Mouse (Mus musculus) frontal cortex, adult (tissue): Measurements from ENCODE around the gene Alg14.

Experiments used
- ATAC-seq: cut with Nextera tagmentation; 2 replicates; pipeline ENCODE4 v1.9.2; 2017; ENCODE audit warnings: mild to moderate bottlenecking, moderate library complexity, mixed read lengths; ENCODE audit not compliant: low TSS enrichment

Gene Alg14

DNA sequence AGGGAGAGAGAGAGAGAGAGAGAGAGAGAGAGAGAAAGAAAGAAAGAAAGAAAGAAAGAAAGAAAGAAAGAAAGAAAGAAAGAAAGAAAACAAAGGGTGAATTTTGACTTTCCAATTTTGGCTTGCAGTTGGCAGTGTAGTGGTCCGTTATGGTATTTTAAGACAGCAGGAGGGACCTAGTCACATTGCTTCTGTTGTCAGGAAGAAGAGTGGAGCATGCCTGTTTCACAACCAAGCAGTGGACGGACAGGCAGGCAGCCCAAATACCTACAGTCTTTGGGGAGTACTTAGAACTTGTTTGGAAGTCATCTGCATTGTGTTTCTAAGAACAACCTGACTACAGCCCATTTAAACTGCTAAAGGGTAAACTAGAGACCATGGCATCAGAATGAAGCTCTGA, 47.1 kb downstream of the Alg14 start:
- ATAC-seq, result no peak

DNA sequence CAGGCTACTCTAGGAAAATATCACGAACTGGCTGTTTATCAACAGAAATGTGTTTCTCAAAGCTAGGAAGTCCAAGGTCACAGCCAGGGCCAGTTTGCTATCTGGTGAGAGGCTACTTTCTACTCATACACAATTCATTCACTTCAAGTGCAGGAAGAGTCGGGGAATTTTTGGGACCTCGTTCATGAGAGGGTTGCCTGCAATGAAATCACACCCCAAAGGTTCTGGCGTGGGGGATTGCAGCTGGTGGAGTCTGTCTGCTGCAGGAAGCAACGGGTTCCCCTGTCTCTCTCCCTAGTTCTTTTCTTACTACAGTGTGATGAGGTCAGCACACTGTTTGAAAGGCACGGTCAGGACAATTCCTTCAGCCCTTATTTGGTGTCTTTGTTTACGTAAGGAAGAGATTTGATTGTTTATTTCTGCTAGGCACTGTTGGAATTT, 48.8 kb downstream of the Alg14 start:
- ATAC-seq, result no peak

DNA sequence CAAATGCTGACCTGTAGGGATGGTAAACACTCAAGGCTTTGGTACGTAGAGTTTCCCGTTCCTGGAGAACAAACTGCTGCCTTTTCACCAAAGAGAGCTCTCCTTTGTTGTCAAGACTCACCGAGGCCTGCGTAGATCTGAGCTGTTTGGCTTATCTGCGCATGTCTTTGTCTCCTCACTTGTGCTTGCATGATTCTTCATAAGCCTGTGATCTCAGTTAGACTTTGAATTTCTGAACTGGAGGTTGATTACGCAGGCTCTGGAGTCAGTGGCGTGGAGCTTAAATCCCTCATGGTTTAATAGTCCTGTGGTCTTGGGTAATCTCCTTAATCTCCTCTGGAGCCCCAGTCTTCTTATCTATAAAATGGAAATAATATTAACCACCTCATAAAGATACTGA, 51.7 kb downstream of the Alg14 start:
- ATAC-seq, result no peak

DNA sequence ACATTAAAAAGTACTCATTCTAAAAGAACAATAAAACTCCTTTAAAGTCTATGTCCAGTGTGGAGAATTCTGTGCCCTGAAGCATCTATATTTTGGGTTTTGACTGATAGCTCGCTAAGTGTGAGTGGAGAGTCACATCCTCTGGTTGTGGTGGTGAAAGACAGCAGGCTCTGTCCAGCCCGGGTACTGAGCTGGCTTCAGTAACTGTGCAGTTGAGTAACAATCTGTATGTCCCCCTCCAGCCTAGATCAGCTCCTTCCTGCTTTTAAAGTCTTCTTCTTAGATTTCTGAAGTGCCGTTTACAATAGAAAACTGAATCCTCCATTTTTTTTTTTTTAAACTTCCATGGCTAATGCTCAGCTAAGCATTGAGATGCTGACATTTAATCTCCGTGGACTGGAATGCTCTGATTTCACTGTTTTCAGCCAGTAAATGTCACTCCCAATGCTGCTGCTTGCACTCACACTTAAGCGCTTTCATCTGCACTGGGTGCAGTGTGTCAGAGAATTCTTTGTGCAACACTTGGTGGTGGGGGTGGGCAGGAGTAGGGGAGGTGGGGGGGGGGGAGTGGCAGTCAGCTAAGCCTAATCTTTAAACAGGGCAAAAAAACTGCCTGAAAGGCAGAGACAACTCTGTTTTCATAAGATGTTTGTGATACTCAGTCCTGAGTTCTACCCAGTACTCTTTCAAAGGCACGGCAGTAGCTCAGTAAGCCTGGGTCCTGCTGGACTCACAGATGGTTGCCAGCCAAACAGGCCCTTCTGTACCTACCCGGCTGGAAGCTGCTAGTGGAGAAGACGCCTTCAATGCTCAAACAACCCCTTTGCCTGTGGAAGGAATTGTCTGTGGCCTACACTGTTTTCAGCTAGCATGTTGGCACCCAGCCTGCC, 52.7 kb downstream of the Alg14 start:
- no peak for ATAC-seq

DNA sequence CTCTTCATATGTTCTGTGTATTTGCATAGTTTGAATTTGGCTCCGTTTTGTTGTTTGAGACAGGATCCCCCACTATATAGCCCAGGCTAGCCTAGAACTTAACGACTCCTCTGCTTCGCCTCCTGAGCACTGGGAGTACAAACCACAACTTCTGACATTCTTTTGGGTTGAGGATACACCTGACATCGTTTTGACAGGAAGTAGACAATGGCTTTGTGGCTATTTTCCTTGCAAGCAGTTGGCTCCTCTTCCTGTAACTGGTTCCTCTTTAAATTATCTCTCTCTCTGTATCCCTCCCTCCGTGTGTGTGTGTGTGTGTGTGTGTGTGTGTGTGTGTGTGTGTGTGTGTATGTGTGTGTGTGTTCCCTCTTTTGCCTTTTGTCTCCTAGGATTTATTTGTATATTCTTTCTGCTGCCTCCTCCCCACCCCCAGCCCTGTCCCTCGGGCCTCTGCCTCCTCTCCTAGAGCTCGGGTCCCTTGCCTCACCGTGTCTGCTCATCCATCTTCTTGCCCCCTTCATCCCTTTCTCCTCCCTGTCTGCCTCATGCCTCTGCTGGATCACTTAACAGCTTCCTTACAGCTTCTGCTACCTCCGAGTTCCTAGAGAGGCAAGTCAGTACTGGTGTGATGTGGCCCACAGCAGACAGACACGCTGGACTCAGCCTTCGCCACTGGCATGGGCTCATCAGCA, 53.5 kb downstream of the Alg14 start:
- ATAC-seq, result no peak

DNA sequence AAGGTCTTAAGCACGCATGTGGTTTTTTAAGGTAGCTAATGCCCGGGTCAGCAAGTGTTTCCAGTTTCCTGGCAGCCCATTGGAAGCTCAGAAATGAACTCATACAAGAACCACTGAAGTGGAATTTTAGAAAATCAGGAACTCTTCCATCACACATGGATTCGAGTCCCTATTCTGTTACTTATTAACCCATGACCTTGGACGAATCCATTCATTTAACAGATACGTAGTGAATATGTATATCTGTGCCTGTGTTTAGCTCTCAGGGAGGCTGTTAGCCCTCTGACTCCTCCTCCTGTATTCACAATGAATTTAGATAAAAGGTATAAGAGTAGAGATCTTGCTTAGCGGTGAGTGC, 54.0 kb downstream of the Alg14 start:
- ATAC-seq, result no peak

DNA sequence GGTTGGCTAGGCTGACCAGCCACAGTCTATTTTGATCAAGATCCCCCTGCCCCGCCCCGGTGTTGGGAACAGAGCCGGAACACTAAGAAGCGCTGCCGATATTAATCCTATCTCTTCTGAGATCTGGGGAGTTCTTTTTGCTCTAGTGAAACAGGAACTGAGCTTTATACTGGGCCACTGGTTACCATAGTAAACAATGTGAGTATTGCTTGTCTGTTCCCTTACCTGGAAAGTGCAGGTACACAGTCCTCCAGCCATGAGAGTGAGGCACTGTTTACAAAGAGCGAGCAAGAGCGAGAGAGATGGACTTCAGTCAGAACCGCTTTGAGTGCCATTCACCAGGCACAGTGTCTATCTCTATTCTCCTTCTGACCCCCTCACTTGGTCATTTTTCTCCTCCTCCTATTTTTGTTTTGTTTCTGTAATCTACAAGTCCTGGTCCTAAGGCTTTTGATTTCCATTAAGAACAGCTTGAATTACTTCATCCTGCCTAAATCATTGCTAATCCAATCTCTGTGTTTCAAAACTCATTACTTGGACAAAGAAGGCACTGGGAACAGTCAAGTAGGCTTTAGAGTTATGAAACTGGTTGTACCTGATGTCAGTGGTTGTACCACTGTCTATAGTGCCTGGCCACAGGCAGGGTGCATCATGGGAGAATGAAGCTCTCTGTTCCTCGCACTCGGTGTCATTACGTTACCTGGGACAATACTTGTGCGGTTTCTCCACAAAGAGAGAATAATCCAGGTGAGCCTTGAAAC, 55.1 kb downstream of the Alg14 start:
- no peak for ATAC-seq

DNA sequence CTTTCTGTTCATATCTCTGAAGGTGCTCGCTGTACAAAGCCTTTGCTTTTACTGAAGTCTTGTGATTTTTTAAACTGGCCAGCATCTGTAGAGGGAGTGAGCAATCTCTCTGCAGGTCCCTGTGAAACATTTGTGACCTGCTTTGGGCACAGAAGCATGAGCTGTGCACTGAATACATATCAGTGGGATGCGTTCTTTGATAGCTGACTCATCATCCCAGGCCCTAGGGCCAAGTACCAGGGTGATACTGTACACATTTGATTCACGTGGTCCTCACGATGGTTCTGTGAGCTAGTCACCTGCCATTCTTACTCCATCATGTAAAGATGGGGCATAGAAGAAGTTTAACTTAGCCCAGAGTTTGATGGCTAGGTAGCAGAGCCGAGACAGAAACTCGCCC, 57.2 kb downstream of the Alg14 start:
- no peak; the same call in none of the 2 replicates for ATAC-seq

DNA sequence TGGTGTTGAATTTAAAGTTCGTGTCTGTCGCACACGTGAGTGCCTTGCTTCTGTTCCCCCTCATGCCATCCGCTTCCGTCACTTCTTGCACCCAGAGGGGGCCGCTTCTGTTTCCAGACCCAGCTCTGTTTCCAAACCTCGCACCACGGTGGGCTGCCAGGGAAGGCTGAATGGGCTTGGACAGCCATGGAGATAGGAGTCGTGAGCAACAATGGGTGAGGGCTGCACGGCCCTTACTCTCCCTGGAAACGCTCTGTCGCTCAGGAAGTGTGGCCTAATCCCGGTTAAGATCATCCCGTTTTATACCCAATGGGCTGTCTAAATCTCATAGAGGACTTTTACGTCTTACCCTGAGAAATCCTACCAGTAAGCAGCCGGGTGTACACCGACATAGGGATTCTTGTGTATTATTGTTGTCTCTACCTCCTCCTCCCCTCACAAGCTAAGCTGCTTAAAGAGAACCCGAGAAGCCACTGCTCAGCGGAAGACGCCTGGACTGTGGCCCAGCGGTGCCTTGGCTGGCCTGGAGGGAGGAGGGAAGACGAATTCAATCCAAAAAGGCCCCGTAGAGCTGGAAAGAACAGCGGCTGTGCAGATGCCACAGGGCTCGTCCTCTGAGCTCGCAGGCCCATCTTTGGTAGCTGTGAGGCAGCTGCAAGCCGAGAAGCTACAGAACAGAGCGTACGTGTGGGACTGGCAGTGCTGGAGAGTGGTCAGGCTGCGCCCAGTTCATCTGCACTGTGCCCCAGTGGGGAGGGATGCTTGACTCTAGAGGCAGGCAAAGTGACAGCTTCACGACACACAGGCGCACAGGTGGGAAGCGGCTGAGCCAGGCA, 58.0 kb downstream of the Alg14 start:
- ATAC-seq, result peak; percentile 60

DNA sequence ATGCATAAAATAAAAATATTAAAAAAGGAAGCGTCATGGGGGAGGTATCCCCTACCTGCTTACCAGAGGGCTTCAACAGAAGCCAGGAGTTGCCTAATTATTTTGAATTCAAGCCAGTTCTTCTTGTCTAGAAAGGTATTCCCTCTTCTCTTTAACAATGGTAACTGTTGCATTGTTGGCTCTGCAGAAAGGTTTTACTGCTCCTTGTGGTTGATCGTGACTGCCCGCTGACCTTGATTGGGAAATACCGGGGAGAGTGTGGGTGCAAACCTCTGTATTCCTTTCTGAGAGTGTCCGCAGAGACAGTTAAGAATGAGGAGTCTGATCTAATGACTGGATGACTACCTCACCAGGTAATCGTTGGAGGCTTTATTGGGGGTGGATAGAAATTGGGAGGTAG, 59.7 kb downstream of the Alg14 start:
- ATAC-seq, result no peak

DNA sequence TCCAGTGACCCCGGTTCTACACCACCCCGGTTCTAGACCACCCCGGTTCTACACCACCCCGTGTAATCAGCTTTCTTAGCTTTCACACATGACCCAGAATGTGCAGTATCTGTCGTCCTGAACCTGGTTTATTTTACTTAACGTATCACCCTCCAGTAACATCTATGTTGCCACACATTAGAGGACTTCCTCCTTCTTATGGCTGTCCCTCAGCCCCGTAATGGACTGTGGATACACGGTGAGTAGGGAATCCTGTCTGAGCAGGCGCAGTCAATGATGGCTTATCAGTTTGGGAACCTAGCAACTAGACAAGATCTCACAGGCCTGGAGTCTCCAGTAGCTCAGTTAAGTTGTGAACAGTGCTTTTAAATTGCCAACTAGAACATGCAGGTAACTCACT, 62.7 kb downstream of the Alg14 start:
- ATAC-seq, result no peak

DNA sequence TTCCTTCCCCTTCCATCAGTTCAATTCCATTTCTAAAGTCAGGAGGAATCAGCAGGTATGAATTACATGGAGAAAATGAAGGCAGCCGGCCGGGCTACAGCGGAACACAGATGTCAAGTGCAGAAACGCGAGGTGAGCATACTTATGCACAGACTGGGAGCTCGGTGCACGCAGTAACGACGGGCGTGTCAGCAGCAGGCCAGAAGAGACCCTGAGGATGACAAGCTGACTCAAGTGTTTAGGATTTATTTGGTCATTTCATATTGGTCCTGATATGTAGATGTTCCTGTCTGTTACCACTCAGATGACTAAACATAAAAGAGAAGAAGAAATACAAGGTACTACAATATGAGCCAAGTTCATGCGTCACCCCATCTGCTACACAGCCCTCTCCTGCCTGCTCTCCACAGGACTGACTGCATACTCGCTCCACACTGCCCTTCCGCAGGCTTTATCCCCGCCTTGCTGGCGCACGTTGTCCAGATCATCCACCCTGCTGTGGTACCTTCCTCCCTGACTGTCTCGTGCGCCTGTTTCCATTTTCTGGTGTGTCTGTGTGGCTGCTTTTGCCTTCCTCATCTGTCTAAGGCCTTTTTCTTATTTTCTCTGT, 63.4 kb downstream of the Alg14 start:
- peak; percentile 65 for ATAC-seq

DNA sequence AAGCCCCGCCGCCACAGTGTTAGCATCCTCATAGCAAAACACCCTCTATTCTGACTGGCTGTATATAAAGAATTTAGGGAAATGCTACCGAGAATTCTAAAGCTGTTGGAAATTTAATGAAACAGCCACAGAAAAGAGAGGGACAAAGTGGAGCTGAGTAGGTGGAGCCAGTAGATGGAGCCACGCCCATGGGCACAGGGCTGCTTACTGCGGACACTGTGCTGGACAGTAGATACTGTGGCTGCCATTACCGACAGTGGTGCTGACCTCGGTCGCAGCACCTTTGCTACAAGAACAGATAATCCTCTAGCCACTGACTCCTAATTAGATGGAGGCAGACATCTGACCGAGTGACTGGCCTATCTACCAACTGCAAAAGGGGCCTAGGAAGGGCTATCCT, 64.0 kb downstream of the Alg14 start:
- ATAC-seq, result no peak

DNA sequence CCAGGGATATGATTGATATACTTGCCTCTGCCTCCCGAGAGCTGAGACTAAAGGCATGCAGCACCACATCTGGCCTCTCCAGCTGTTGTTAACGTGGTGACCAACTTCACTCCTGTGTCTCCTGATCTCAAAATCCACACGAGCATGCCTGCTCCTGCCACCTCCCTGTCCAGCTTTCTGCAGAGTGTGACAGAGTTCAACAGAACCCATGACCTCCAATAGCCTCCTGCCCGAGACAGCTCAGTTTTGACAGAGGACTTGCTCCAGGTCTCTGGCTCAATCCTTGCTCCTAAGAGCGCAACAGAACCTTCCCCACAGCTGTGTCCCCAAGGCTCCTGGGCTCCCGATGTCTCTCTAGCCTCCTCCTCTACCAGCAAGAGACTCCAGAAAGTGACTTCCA, 64.5 kb downstream of the Alg14 start:
- no peak for ATAC-seq

DNA sequence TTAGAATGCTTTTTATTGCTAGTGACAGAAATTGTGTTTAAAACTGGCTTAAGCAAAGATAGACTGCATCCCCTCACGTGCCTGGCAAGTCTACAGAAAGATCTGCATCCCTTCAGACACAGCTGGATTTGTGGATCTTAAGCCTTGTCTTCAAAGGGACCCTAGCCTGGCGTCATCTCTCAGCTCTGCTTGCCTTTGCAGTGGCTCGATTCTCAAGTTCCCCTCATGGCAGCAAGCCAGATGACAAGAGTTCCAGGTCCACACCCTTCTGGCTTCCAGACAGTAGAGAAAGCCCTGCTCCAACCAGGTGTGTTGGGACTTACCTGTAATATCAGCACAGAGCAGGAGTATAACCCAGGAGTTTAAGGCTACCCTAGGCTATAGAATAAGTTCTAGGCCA, 65.5 kb downstream of the Alg14 start:
- no peak for ATAC-seq

DNA sequence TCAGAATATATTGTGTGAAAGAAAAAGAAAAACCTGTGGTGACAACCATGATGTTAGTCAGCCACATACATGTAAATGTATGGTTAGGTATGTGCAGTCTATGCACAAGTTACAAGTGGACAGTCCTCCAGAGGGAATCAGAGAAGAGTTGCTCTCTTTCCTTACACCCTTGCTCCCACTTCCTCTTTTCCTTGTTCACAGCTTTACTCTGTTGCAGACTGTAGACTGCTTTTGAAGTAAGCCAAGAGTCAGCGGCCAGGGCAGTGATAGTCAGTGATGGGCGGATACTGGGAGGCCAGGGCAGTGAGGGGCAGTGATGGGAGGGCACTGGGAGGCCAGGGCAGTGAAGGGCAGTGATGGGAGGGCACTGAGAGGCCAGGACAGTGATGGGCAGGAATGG, 66.7 kb downstream of the Alg14 start:
- no peak for ATAC-seq

DNA sequence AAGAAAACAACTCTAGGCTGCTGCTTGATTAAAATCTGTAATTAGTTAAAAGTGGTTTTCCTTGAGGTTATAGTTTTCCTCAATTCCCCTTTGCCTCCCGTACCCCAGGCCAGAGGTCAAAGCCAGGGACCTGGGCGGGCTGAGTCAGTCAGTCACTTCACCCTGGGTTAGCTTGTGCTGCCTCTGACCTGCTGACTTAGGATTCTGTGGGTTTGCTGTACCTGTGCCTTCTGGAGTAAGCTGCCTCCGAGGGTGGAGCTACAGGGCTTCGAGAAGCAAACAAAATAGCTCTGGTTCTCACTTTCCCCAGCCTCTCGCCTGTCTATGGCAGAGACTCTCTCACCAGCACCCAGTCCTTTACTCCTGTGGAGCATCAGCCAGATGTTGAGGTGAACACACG, 67.3 kb downstream of the Alg14 start:
- ATAC-seq, result no peak

DNA sequence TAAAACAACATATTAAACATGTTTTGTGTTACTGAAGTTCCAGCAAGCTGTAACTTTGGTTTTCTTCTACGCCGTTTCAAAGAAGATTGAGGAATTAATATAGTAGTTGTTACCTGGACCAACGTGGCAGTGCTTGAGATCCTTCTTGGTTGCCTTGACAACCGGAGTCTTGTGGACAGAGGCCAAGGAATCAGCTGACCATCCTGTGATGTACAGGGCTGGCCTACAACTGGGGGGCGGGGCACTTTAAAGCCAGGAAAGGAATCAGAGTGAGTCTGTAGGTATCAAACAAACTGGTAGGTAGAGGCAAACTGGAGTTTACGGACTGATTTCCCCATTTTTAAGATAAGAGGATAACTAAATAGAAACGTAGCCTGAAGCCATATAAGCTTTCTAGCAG, 67.7 kb downstream of the Alg14 start:
- no peak for ATAC-seq

DNA sequence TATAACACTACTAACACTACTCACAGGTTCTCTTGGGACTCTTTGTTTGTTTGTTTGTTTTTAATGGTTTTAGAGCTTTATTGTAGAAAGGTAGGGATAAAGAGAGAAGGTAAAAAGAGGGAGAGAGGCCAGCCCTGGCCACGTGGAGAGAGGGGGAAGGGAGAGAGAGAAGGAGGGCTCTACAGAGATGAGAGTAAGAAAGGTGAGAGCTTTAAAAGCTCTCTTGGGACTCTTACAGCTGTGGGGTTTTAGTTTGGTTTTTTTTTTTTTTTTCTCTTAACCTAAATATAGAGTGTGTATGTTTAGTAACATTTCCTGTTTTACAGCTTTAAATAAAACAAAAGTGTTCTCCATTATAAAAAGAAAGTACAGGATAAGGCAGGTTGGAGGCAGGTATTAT, 70.4 kb downstream of the Alg14 start:
- no peak for ATAC-seq

DNA sequence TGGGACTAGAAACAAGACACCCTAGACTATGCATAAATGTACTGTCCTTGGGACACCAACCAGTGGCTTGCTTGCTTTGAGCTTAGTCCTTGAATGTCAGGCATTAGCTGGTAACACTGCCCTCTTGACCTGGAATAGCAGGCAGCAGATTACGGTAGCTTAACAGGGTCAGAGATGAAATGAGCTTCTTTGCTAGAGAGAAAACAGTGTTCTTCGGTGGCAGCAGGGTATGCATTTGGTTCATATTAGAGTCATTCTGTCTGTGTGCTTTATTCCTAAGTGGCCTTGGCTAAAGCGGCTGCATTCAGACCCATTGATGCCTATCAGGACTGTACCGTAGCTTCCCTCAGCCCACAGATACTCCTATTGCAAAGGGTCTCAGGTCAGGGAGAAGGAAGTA, 72.8 kb downstream of the Alg14 start:
- no peak for ATAC-seq

DNA sequence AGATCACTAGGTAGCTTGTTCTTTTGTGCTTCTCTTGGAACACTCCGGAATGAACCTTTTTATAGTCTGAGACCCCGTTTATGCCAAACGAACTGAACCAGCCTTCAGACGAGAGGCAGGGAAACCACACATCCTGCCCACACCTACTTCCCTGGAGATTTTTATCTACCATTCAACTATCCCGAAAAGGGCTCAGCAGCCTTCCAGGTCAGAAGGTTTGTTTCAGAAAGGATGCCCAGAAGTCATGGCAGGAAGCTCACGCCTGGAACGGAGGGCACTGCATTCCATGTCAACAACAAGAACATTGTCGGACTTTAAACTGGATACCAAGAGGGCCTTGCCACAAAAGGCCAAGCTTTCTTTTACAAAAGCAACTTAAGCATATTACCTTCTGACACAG, 73.6 kb downstream of the Alg14 start:
- no peak for ATAC-seq
